Mouse (Mus musculus): ENCODE data around the gene Rhox9. TPM values are rescaled to one million over a fixed set of nuclear protein-coding genes. Genes with fewer than 3 reads are reported as not detected.
"Not testable (repeated sequence)": the region's sequence is repeated elsewhere in the genome, so short reads cannot be mapped to it uniquely, and the experiment has no call there.

The Rhox9 gene
- total RNA-seq (2021): not detected
- long read RNA-seq, experiment 1: 0 reads
- long read RNA-seq, experiment 2: 0 reads

GRCm38 (mm10) chrX:37901670-37902069 lies at the start of gene Rhox9:
Rhox9 (minus strand) TSS chrX:37901770.
- DNase-seq (ENCODE audit: low spot score in 2 of 2): not testable (repeated sequence)

GRCm38 (mm10) chrX:37916311-37916710 lies 14.7 kb upstream of the Rhox9 start:
- no peak for DNase-seq (ENCODE audit: low spot score in 2 of 2)

- no peak for DNase-seq (ENCODE audit: low spot score in 2 of 2)
Measured at GRCm38 (mm10) chrX:37908581-37908980, 7.0 kb upstream of the Rhox9 start.

GRCm38 (mm10) chrX:37903727-37904126 lies 2.2 kb upstream of the Rhox9 start:
- no peak for DNase-seq (ENCODE audit: low spot score in 2 of 2)

GRCm38 (mm10) chrX:37897132-37897531 lies 4.4 kb downstream of the Rhox9 start, which contains the start of gene Rhox7b:
Rhox7b (minus strand) TSS chrX:37897232.
- DNase-seq (ENCODE audit: low spot score in 2 of 2): not testable (repeated sequence)

- DNase-seq (ENCODE audit: low spot score in 2 of 2): no peak
Measured at GRCm38 (mm10) chrX:37878844-37879243, 22.7 kb downstream of the Rhox9 start, which contains the start of gene Rhox8. Rhox8 (minus strand) TSS chrX:37878944.

GRCm38 (mm10) chrX:37871641-37872040 lies 29.9 kb downstream of the Rhox9 start:
- no peak for DNase-seq (ENCODE audit: low spot score in 2 of 2)

Other genes starting within 250 kb of the Rhox9 start
- not detected for gene Rhox3h, start 233.0 kb downstream of the Rhox9 start, total RNA-seq (2021)
- gene Rhox2h, start 228.5 kb downstream of the Rhox9 start, total RNA-seq (2021): not detected
- not detected for gene Rhox5, start 96.9 kb downstream of the Rhox9 start, total RNA-seq (2021)
- gene Rhox6, start 74.9 kb downstream of the Rhox9 start, total RNA-seq (2021): not detected
- not detected for gene Rhox7a, start 70.1 kb downstream of the Rhox9 start, total RNA-seq (2021)
- not detected for gene Rhox8, start 22.8 kb downstream of the Rhox9 start, total RNA-seq (2021)
- gene Rhox7b, start 4.5 kb downstream of the Rhox9 start, total RNA-seq (2021): not detected
- gene Btg1-ps1, start 117.0 kb upstream of the Rhox9 start, total RNA-seq (2021): not detected
- not detected for gene Btg1-ps2, start 141.3 kb upstream of the Rhox9 start, total RNA-seq (2021)
- not detected for gene Rhox10, start 164.7 kb upstream of the Rhox9 start, total RNA-seq (2021)
- gene Rhox11, start 183.4 kb upstream of the Rhox9 start, total RNA-seq (2021): not detected
- gene Rhox12, start 209.1 kb upstream of the Rhox9 start, total RNA-seq (2021): not detected
- gene Rhox13, start 219.4 kb upstream of the Rhox9 start, total RNA-seq (2021): not detected